Mouse (Mus musculus) forebrain, embryonic 16.5 days (tissue): ENCODE results near the gene Mthfd1l. TPM values are rescaled to one million over a fixed set of nuclear protein-coding genes. Genes with fewer than 3 reads are reported as not detected.

Experiments
- ATAC-seq: fragments of 200-750 bp; cut with Nextera tagmentation; 2 replicates; pipeline ENCODE4 v1.8.0; 2017; ENCODE audit warnings: mild to moderate bottlenecking, moderate library complexity
- H3K27ac ChIP-seq: fragments of 300-500 bp; sonication (generic); 2 replicates; pipeline ENCODE4 v1.5.1; 2014; ENCODE audit warnings: low read length, control low read depth
- H3K27me3 ChIP-seq: fragments of 300-500 bp; sonication (generic); replicated peaks from 2 replicates; pipeline ENCODE4 v1.6.1; 2014; ENCODE audit warnings: low read length; ENCODE audit not compliant: control insufficient read depth, insufficient read depth
- H3K36me3 ChIP-seq: fragments of 300-500 bp; sonication (generic); 2 replicates; pipeline ENCODE4 v1.6.1; 2014; ENCODE audit not compliant: control insufficient read depth, insufficient read depth
- H3K4me1 ChIP-seq: fragments of 300-500 bp; sonication (generic); replicated peaks from 2 replicates; pipeline ENCODE4 v1.6.1; 2014; ENCODE audit warnings: low read length; ENCODE audit not compliant: control insufficient read depth, insufficient read depth
- H3K4me2 ChIP-seq: fragments of 300-500 bp; sonication (generic); 2 replicates; pipeline ENCODE4 v1.6.1; 2014; ENCODE audit warnings: mild to moderate bottlenecking, low read length, control low read depth
- H3K4me3 ChIP-seq: fragments of 300-500 bp; sonication (generic); replicated peaks from 2 replicates; pipeline ENCODE4 v1.5.1; 2014; ENCODE audit warnings: mild to moderate bottlenecking, low read length, control low read depth
- H3K9ac ChIP-seq: fragments of 300-500 bp; sonication (generic); replicated peaks from 2 replicates; pipeline ENCODE4 v1.6.1; 2014; ENCODE audit warnings: low read depth, low read length, control low read depth
- H3K9me3 ChIP-seq: fragments of 300-500 bp; sonication (generic); 2 replicates; pipeline ENCODE4 v1.6.1; 2016; ENCODE audit warnings: low read length; ENCODE audit not compliant: control insufficient read depth
- WGBS: fragments of 180-500 bp; shearing (Covaris S2); extraction: QIAGEN DNeasy Blood & Tissue Kit; methylation state at CpG from one replicate; pipeline ENCODE4 v1.1.7; 2014; 5-methylcytosine and 5-hydroxymethylcytosine counted together
- polyA plus RNA-seq: library from polyadenylated mRNA; unstranded; fragments of >200 nt; fragmentation: Nextera tagmentation; extraction: Ambion mirVana; gene quantifications from 2 replicates; pipeline ENCODE4 v1.2.1, GENCODE M21; 2015

Mthfd1l gene
- polyA plus RNA-seq, 1 experiment from 2014 or later: 4.6 TPM

- Histone ChIP-seq H3K36me3 (no peaks in the 10 kb centered on the region), H3K27me3 (no peaks in the 10 kb centered on the region), H3K4me1 (no peaks in the 10 kb centered on the region), H3K4me3 (no peak overlapping the region), H3K4me2 (no peak overlapping the region), H3K9me3 (no peaks in the 10 kb centered on the region), H3K27ac (no peak overlapping the region), H3K9ac (no peak overlapping the region)
- ATAC-seq: no peak
- 92% methylated on average over 9 of the region's 9 CpGs for WGBS
Measured at GRCm38 (mm10) chr10:4033761-4034160, 60.8 kb downstream of the Mthfd1l start.

- no peak overlapping the region for H3K4me2 ChIP-seq
- no peaks in the 10 kb centered on the region for H3K27me3 ChIP-seq
- no peak for ATAC-seq
- H3K4me1 ChIP-seq: no peaks in the 10 kb centered on the region
- WGBS: 94% methylated on average over 7 of the region's 7 CpGs
- H3K9ac ChIP-seq: no peak overlapping the region
- H3K9me3 ChIP-seq: no peaks in the 10 kb centered on the region
- no peak overlapping the region for H3K27ac ChIP-seq
- no peaks in the 10 kb centered on the region for H3K36me3 ChIP-seq
- no peak overlapping the region for H3K4me3 ChIP-seq
Measured at GRCm38 (mm10) chr10:4036476-4036875, 63.6 kb downstream of the Mthfd1l start.

- 84% methylated on average over 3 of the region's 3 CpGs for WGBS
Measured at GRCm38 (mm10) chr10:4037066-4037465, 64.1 kb downstream of the Mthfd1l start.

GRCm38 (mm10) chr10:4038576-4038975, 65.7 kb downstream of the Mthfd1l start:
- 92% methylated on average over 11 of the region's 11 CpGs for WGBS
- H3K36me3 ChIP-seq: no peaks in the 10 kb centered on the region
- no peak overlapping the region for H3K27ac ChIP-seq
- no peaks in the 10 kb centered on the region for H3K4me1 ChIP-seq
- H3K9ac ChIP-seq: no peak overlapping the region
- H3K4me3 ChIP-seq: no peak overlapping the region
- ATAC-seq: no peak
- H3K4me2 ChIP-seq: no peak overlapping the region
- H3K27me3 ChIP-seq: no peaks in the 10 kb centered on the region
- H3K9me3 ChIP-seq: no peaks in the 10 kb centered on the region

More at GRCm38 (mm10) chr10:4037066-4037465, 64.1 kb downstream of the Mthfd1l start:
- no peak overlapping the region for H3K9ac ChIP-seq
- no peak overlapping the region for H3K4me3 ChIP-seq
- no peak overlapping the region for H3K4me2 ChIP-seq
- H3K36me3 ChIP-seq: no peaks in the 10 kb centered on the region
- H3K4me1 ChIP-seq: no peaks in the 10 kb centered on the region
- H3K27me3 ChIP-seq: no peaks in the 10 kb centered on the region
- H3K27ac ChIP-seq: no peak overlapping the region
- no peak for ATAC-seq
- no peaks in the 10 kb centered on the region for H3K9me3 ChIP-seq

GRCm38 (mm10) chr10:4041691-4042090, 68.8 kb downstream of the Mthfd1l start:
- H3K9me3 ChIP-seq: no peaks in the 10 kb centered on the region
- 73% methylated on average over 9 of the region's 9 CpGs for WGBS
- no peaks in the 10 kb centered on the region for H3K27me3 ChIP-seq
- ATAC-seq: peak; percentile 54
- H3K9ac ChIP-seq: no peak overlapping the region
- H3K4me2 ChIP-seq: no peak overlapping the region
- H3K36me3 ChIP-seq: no peaks in the 10 kb centered on the region
- no peaks in the 10 kb centered on the region for H3K4me1 ChIP-seq
- no peak overlapping the region for H3K27ac ChIP-seq
- no peak overlapping the region for H3K4me3 ChIP-seq

- Histone ChIP-seq H3K27ac (no peak overlapping the region), H3K4me2 (no peak overlapping the region), H3K36me3 (no peaks in the 10 kb centered on the region), H3K9ac (no peak overlapping the region), H3K27me3 (no peaks in the 10 kb centered on the region), H3K4me1 (no peaks in the 10 kb centered on the region), H3K9me3 (no peaks in the 10 kb centered on the region), H3K4me3 (no peak overlapping the region)
- 82% methylated on average over 7 of the region's 7 CpGs for WGBS
- no peak for ATAC-seq
Measured at GRCm38 (mm10) chr10:4044421-4044820, 71.5 kb downstream of the Mthfd1l start.

GRCm38 (mm10) chr10:4046496-4046895, 73.6 kb downstream of the Mthfd1l start:
- no peak for ATAC-seq
- WGBS: 75% methylated on average over 4 of the region's 4 CpGs

GRCm38 (mm10) chr10:4047666-4048065, 74.7 kb downstream of the Mthfd1l start:
- Histone ChIP-seq H3K4me3 (no peak overlapping the region), H3K4me1 (no peaks in the 10 kb centered on the region), H3K9ac (no peak overlapping the region), H3K27me3 (no peaks in the 10 kb centered on the region), H3K36me3 (no peaks in the 10 kb centered on the region), H3K9me3 (no peaks in the 10 kb centered on the region), H3K4me2 (no peak overlapping the region), H3K27ac (no peak overlapping the region)
- WGBS: 86% methylated on average over 6 of the region's 6 CpGs
- ATAC-seq: no peak

More at GRCm38 (mm10) chr10:4046496-4046895, 73.6 kb downstream of the Mthfd1l start:
- Histone ChIP-seq H3K4me1 (no peaks in the 10 kb centered on the region), H3K4me3 (no peak overlapping the region), H3K27me3 (no peaks in the 10 kb centered on the region), H3K9me3 (no peaks in the 10 kb centered on the region), H3K27ac (no peak overlapping the region), H3K9ac (no peak overlapping the region), H3K36me3 (no peaks in the 10 kb centered on the region), H3K4me2 (no peak overlapping the region)

GRCm38 (mm10) chr10:4050236-4050635, 77.3 kb downstream of the Mthfd1l start:
- Histone ChIP-seq H3K36me3 (no peaks in the 10 kb centered on the region), H3K27ac (no peak overlapping the region), H3K27me3 (no peaks in the 10 kb centered on the region), H3K9me3 (no peaks in the 10 kb centered on the region), H3K9ac (no peak overlapping the region), H3K4me1 (no peaks in the 10 kb centered on the region), H3K4me3 (no peak overlapping the region), H3K4me2 (no peak overlapping the region)
- no peak for ATAC-seq
- 88% methylated on average over 4 of the region's 4 CpGs for WGBS

GRCm38 (mm10) chr10:4052711-4053110, 79.8 kb downstream of the Mthfd1l start:
- no peak overlapping the region for H3K4me3 ChIP-seq

More at GRCm38 (mm10) chr10:4052711-4053110, 79.8 kb downstream of the Mthfd1l start:
- Histone ChIP-seq H3K27me3 (no peaks in the 10 kb centered on the region), H3K4me1 (no peaks in the 10 kb centered on the region), H3K4me2 (no peak overlapping the region), H3K9ac (no peak overlapping the region), H3K27ac (no peak overlapping the region), H3K9me3 (no peaks in the 10 kb centered on the region), H3K36me3 (no peaks in the 10 kb centered on the region)
- 79% methylated on average over 4 of the region's 4 CpGs for WGBS
- ATAC-seq: no peak
